8 mouse cellular contexts compared by ENCODE assay signal in genomic region chr11:69122336-69122951, GRCm38 (mm10). TPM values are rescaled to one million over a fixed set of nuclear protein-coding genes. Genes with fewer than 3 reads are reported as not detected.
DNase-seq lines count a peak whose midpoint lies in the region; ATAC-seq and TF ChIP-seq lines count a peak whose summit lies in the region.

TSS of gene 9130213A22Rik (minus strand) at chr11:69122589.

- H3K79me2 ChIP-seq in macrophage (ENCODE audit: inconsistent target) = no peaks in the 10 kb centered on the region

- peak within 1 kb of the TSS; percentile 59 for H3K4me3 ChIP-seq in hindbrain, embryonic 14.5 days (replicated peaks; ENCODE audit: low read length)
- H3K4me3 ChIP-seq in left cerebral cortex, adult 2 months = peak within 1 kb of the TSS; percentile 65
- peak within 1 kb of the TSS; percentile 55 for H3K4me3 ChIP-seq in macrophage (ENCODE audit: inconsistent target)

- WGBS in hindbrain, embryonic 14.5 days = under 1% methylated on average over 58 of the region's 66 CpGs
- WGBS in macrophage (ENCODE audit: missing documents) = under 1% methylated on average over 64 of the region's 66 CpGs

- intact Hi-C loops in left cerebral cortex, adult 2 months (cut with DNase I) = no loop called here

- H3K27ac ChIP-seq in hindbrain, embryonic 14.5 days = peak within 1 kb of the TSS; percentile 1; the same call in 1 of the 2 replicates
- H3K27ac ChIP-seq in left cerebral cortex, adult 2 months = peak within 1 kb of the TSS; percentile 62
- H3K27ac ChIP-seq in macrophage = no peak within 1 kb of the TSS

- peak within 1 kb of the TSS; percentile 98 for H3K4me2 ChIP-seq in hindbrain, embryonic 14.5 days (replicated peaks)

- H3K4me1 ChIP-seq in hindbrain, embryonic 14.5 days (replicated peaks; ENCODE audit: control insufficient read depth, insufficient read depth, low read length) = peaks cover 21% of the 10 kb centered on the region

- ATAC-seq in hindbrain, embryonic 14.5 days (ENCODE audit: low FRiP score) = peak; percentile 61

- peaks cover 19% of the 10 kb centered on the region for H3K27me3 ChIP-seq in hindbrain, embryonic 14.5 days (ENCODE audit: control insufficient read depth, insufficient read depth, low read length)

- H3K36me3 ChIP-seq in hindbrain, embryonic 14.5 days (replicated peaks; ENCODE audit: control insufficient read depth, insufficient read depth) = no peaks in the 10 kb centered on the region
- no peaks in the 10 kb centered on the region for H3K36me3 ChIP-seq in macrophage (ENCODE audit: inconsistent target)

- peak within 1 kb of the TSS; percentile 72 for H3K9ac ChIP-seq in hindbrain, embryonic 14.5 days

- peak; percentile 97 for DNase-seq in Muller cell, postnatal 12 days (ENCODE audit: inconsistent ontology term)
- peak; percentile 87 for DNase-seq in cerebellum, adult 9-11 months
- peak; percentile 78 to 82 for DNase-seq in frontal cortex, postnatal 25 days (ENCODE audit: low spot score in 2 of 2)
- peak; percentile 74 for DNase-seq in hindbrain, embryonic 14.5 days (ENCODE audit: low spot score)
- DNase-seq in left cerebral cortex, adult 2 months (ENCODE audit: extremely low spot score in 1 of 2, low spot score in 2 of 2) = peak; percentile 86 to 87
- DNase-seq in right cerebral cortex, adult 2 months (ENCODE audit: low spot score in 2 of 2) = peak; percentile 81 to 85
- peak; percentile 88 for DNase-seq in urinary bladder, postnatal 14 days (ENCODE audit: low spot score)

- peak; percentile 66 for TF ChIP-seq CTCF in left cerebral cortex, adult 2 months (IDR thresholded peaks at IDR 0.05)

- no peaks in the 10 kb centered on the region for H3K9me3 ChIP-seq in hindbrain, embryonic 14.5 days (ENCODE audit: control insufficient read depth, low read length)

RNA-seq across cellular contexts. Expression of gene 9130213A22Rik, which starts in this region (rescaled TPM):
- 0.39 and 0.56 TPM in 2 replicates for polyA plus RNA-seq in hindbrain, embryonic 14.5 days (2014; fragmentation: Nextera tagmentation; extraction: Ambion mirVana)
- 1 to 10 TPM; 1.3 to 1.4 TPM for total RNA-seq in left cerebral cortex, adult 2 months (2021)
- total RNA-seq in macrophage (2018; cell fraction: chromatin; rRNA removed) = 1 to 10 TPM in 1 of 26 experiments, under 1 TPM in 8, not detected in 17; 0.49 to 1.0 (median 0.62) TPM
- total RNA-seq in macrophage (2018; cell fraction: cytosol; rRNA removed) = under 1 TPM in 22 of 26 experiments, not detected in 4; 0.07 to 0.35 (median 0.14) TPM
- total RNA-seq in macrophage (2018; cell fraction: nucleus; rRNA removed) = 1 to 10 TPM in 2 of 26 experiments, under 1 TPM in 3, not detected in 21; 0.34 to 1.6 (median 0.50) TPM
- polyA plus RNA-seq in macrophage (2018) = 0.14 to 0.29 TPM in 2 of 3 replicates, not detected in the other

Comparison
In these comparisons a context has a peak if more than half of its experiments do, and no peak if none do; other contexts are left out.
1. Peak in DNase-seq, ATAC-seq, H3K4me3 ChIP-seq, H3K27ac ChIP-seq, H3K9ac ChIP-seq and H3K4me2 ChIP-seq in hindbrain, embryonic 14.5 days; RNA of the gene not detected or under 1 TPM.